Mouse (Mus musculus) myocyte (in vitro differentiated cells): ENCODE results near the gene Gon4l.
"Not testable (repeated sequence)": the region's sequence is repeated elsewhere in the genome, so short reads cannot be mapped to it uniquely, and the experiment has no call there.

Experiments
- MAX ChIP-seq: IDR thresholded peaks from one replicate; pipeline ENCODE4 v1.6.1; 2011; ENCODE audit warnings: low read depth, mild to moderate bottlenecking, control low read depth
- POLR2A ChIP-seq: IDR thresholded peaks from one replicate; pipeline ENCODE4 v1.6.1; 2011; ENCODE audit warnings: low read depth, mild to moderate bottlenecking, control low read depth, moderate library complexity; ENCODE audit not compliant: insufficient read length
- TCF12 ChIP-seq: IDR thresholded peaks from one replicate; pipeline ENCODE4 v1.6.1; 2011; ENCODE audit warnings: mild to moderate bottlenecking, control low read depth; ENCODE audit not compliant: poor library complexity, insufficient read depth, severe bottlenecking

- TF ChIP-seq TCF12, MAX, POLR2A: not testable (repeated sequence)
Measured at GRCm38 (mm10) chr3:88831177-88832121, 3.6 kb upstream of the Gon4l start.
